Mouse (Mus musculus) midbrain, embryonic 16.5 days (tissue): ENCODE measurements around the gene Cbx6. TPM values are rescaled to one million over a fixed set of nuclear protein-coding genes. Genes with fewer than 3 reads are reported as not detected.
A peak's percentile ranks its signal among the peaks of the same experiment; 100 is the strongest.
"Not testable (repeated sequence)": the region's sequence is repeated elsewhere in the genome, so short reads cannot be mapped to it uniquely, and the experiment has no call there.

Experiments used
- ATAC-seq: fragments of 200-750 bp; cut with Nextera tagmentation; 2 replicates; pipeline ENCODE4 v1.8.0; 2017; ENCODE audit warnings: moderate TSS enrichment
- H3K27ac ChIP-seq: fragments of 300-500 bp; sonication (generic); 2 replicates; pipeline ENCODE4 v1.5.1; 2014; ENCODE audit warnings: mild to moderate bottlenecking, low read length, mixed read lengths
- H3K27me3 ChIP-seq: fragments of 300-500 bp; sonication (generic); 2 replicates; pipeline ENCODE4 v1.6.1; 2014; ENCODE audit warnings: low read depth, low read length, mixed read lengths; ENCODE audit not compliant: control insufficient read depth, insufficient read depth
- H3K36me3 ChIP-seq: fragments of 300-500 bp; sonication (generic); 2 replicates; pipeline ENCODE4 v1.6.1; 2014; ENCODE audit warnings: mild to moderate bottlenecking, low read length, moderate library complexity, mixed read lengths; ENCODE audit not compliant: control insufficient read depth, insufficient read depth
- H3K4me1 ChIP-seq: fragments of 300-500 bp; sonication (generic); 2 replicates; pipeline ENCODE4 v1.6.1; 2014; ENCODE audit warnings: mild to moderate bottlenecking, low read length, mixed read lengths; ENCODE audit not compliant: control insufficient read depth, insufficient read depth
- H3K4me2 ChIP-seq: fragments of 300-500 bp; sonication (generic); 2 replicates; pipeline ENCODE4 v1.6.1; 2014; ENCODE audit warnings: mild to moderate bottlenecking, low read length, mixed read lengths
- H3K4me3 ChIP-seq: fragments of 300-500 bp; sonication (generic); 2 replicates; pipeline ENCODE4 v1.5.1; 2014; ENCODE audit warnings: low read depth, mild to moderate bottlenecking, low read length, moderate library complexity, mixed read lengths
- H3K9ac ChIP-seq: fragments of 300-500 bp; sonication (generic); 2 replicates; pipeline ENCODE4 v1.6.1; 2014; ENCODE audit warnings: low read depth, low read length, mixed read lengths
- H3K9me3 ChIP-seq: fragments of 300-500 bp; sonication (generic); replicated peaks from 2 replicates; pipeline ENCODE4 v1.6.1; 2014; ENCODE audit warnings: mild to moderate bottlenecking, low read length, mixed read lengths; ENCODE audit not compliant: control insufficient read depth, poor library complexity, severe bottlenecking
- WGBS: fragments of 180-500 bp; shearing (Covaris S2); extraction: QIAGEN DNeasy Blood & Tissue Kit; methylation state at CpG from one replicate; pipeline ENCODE4 v1.1.7; 2014; 5-methylcytosine and 5-hydroxymethylcytosine counted together
- polyA plus RNA-seq: library from polyadenylated mRNA; unstranded; fragments of >200 nt; fragmentation: Nextera tagmentation; extraction: Ambion mirVana; gene quantifications from 2 replicates; pipeline ENCODE4 v1.2.1, GENCODE M21; 2015

The Cbx6 gene
- polyA plus RNA-seq, 1 experiment from 2014 or later = 73.2 TPM

- Histone ChIP-seq H3K36me3 (peaks cover 10% of the 10 kb centered on the region), H3K9me3 (no peaks in the 10 kb centered on the region), H3K27me3 (no peaks in the 10 kb centered on the region), H3K27ac (no peak overlapping the region; the same call in 1 of the 2 replicates), H3K4me3 (no peak overlapping the region), H3K9ac (peak overlapping the region; percentile 17; the same call in 1 of the 2 replicates), H3K4me2 (no peak overlapping the region), H3K4me1 (peaks cover 48% of the 10 kb centered on the region)
- 87% methylated on average over 9 of the region's 9 CpGs for WGBS
- ATAC-seq = no peak
Measured at GRCm38 (mm10) chr15:79826221-79826935, 8.1 kb downstream of the Cbx6 start.

- no peak overlapping the region for H3K4me2 ChIP-seq
- H3K4me1 ChIP-seq = peaks cover 41% of the 10 kb centered on the region
- ATAC-seq = no peak
- no peaks in the 10 kb centered on the region for H3K27me3 ChIP-seq
- H3K9me3 ChIP-seq = no peaks in the 10 kb centered on the region
- H3K27ac ChIP-seq = no peak overlapping the region
- peaks cover 10% of the 10 kb centered on the region for H3K36me3 ChIP-seq
- no peak overlapping the region for H3K4me3 ChIP-seq
- 48% methylated on average over 14 of the region's 14 CpGs for WGBS
- no peak overlapping the region for H3K9ac ChIP-seq
Measured at GRCm38 (mm10) chr15:79825146-79825825, 9.2 kb downstream of the Cbx6 start.

GRCm38 (mm10) chr15:79823588-79824280, 10.8 kb downstream of the Cbx6 start:
- peaks cover 10% of the 10 kb centered on the region for H3K36me3 ChIP-seq
- no peaks in the 10 kb centered on the region for H3K27me3 ChIP-seq
- H3K4me3 ChIP-seq = no peak overlapping the region
- H3K4me2 ChIP-seq = no peak overlapping the region
- H3K27ac ChIP-seq = no peak overlapping the region
- WGBS = 71% methylated on average over 19 of the region's 19 CpGs
- peaks cover 31% of the 10 kb centered on the region for H3K4me1 ChIP-seq
- no peak overlapping the region for H3K9ac ChIP-seq
- H3K9me3 ChIP-seq = no peaks in the 10 kb centered on the region
- no peak for ATAC-seq

- Histone ChIP-seq H3K4me2 (no peak overlapping the region), H3K4me1 (peaks cover 22% of the 10 kb centered on the region), H3K36me3 (peaks cover 6% of the 10 kb centered on the region), H3K4me3 (no peak overlapping the region), H3K9me3 (no peaks in the 10 kb centered on the region; the same call in 1 of the 2 replicates), H3K27ac (no peak overlapping the region), H3K9ac (no peak overlapping the region), H3K27me3 (no peaks in the 10 kb centered on the region)
- no peak for ATAC-seq
- 68% methylated on average over 13 of the region's 13 CpGs for WGBS
Measured at GRCm38 (mm10) chr15:79822265-79823199, 12.0 kb downstream of the Cbx6 start.

GRCm38 (mm10) chr15:79818325-79818724, 16.2 kb downstream of the Cbx6 start:
- no peak overlapping the region for H3K4me3 ChIP-seq
- 88% methylated on average over 4 of the region's 4 CpGs for WGBS
- H3K4me2 ChIP-seq = no peak overlapping the region
- H3K27me3 ChIP-seq = no peaks in the 10 kb centered on the region
- H3K4me1 ChIP-seq = no peaks in the 10 kb centered on the region
- no peak overlapping the region for H3K9ac ChIP-seq
- ATAC-seq = no peak
- H3K27ac ChIP-seq = no peak overlapping the region
- H3K36me3 ChIP-seq = peaks cover 4% of the 10 kb centered on the region; the same call in 1 of the 2 replicates
- no peaks in the 10 kb centered on the region; the same call in 1 of the 2 replicates for H3K9me3 ChIP-seq

- no peak overlapping the region for H3K27ac ChIP-seq
- WGBS = 30% methylated on average over 8 of the region's 8 CpGs
Measured at GRCm38 (mm10) chr15:79813666-79814258, 20.7 kb downstream of the Cbx6 start.

GRCm38 (mm10) chr15:79812840-79813239, 21.6 kb downstream of the Cbx6 start:
- 76% methylated on average over 2 of the region's 2 CpGs for WGBS
- H3K9me3 ChIP-seq, H3K36me3 ChIP-seq, H3K4me3 ChIP-seq, H3K9ac ChIP-seq, H3K4me1 ChIP-seq, H3K27ac ChIP-seq, ATAC-seq, H3K4me2 ChIP-seq, H3K27me3 ChIP-seq: not testable (repeated sequence)

More at GRCm38 (mm10) chr15:79813666-79814258, 20.7 kb downstream of the Cbx6 start:
- H3K36me3 ChIP-seq = no peaks in the 10 kb centered on the region
- H3K9me3 ChIP-seq = no peaks in the 10 kb centered on the region; the same call in 1 of the 2 replicates
- no peaks in the 10 kb centered on the region for H3K27me3 ChIP-seq
- ATAC-seq = no peak
- H3K4me3 ChIP-seq = no peak overlapping the region
- no peaks in the 10 kb centered on the region for H3K4me1 ChIP-seq
- no peak overlapping the region for H3K9ac ChIP-seq
- H3K4me2 ChIP-seq = no peak overlapping the region

GRCm38 (mm10) chr15:79810997-79811396, 23.5 kb downstream of the Cbx6 start:
- no peaks in the 10 kb centered on the region for H3K36me3 ChIP-seq
- no peak for ATAC-seq
- H3K27me3 ChIP-seq = peaks cover 13% of the 10 kb centered on the region
- WGBS = 67% methylated on average over 4 of the region's 4 CpGs
- no peak overlapping the region for H3K27ac ChIP-seq
- H3K4me3 ChIP-seq = no peak overlapping the region
- H3K9ac ChIP-seq = no peak overlapping the region
- no peak overlapping the region for H3K4me2 ChIP-seq
- H3K9me3 ChIP-seq = no peaks in the 10 kb centered on the region
- no peaks in the 10 kb centered on the region for H3K4me1 ChIP-seq
